Mouse (Mus musculus) heart, postnatal 14 days (tissue): ENCODE measurements around the gene Apobr. TPM values are rescaled to one million over a fixed set of nuclear protein-coding genes. Genes with fewer than 3 reads are reported as not detected.

Source experiments
- DNase-seq, 2 experiments: peaks; one replicate each; pipeline ENCODE4 v3.0.0; 2021 to 2022
- intact Hi-C: fragments of 180-260 bp; cut with DNase I; formaldehyde crosslinking; loops from one replicate; pipeline ENCODE4 v1.15.1; 2025
- total RNA-seq, 2 experiments: library from RNA; stranded (reverse); gene quantifications; 2 replicates each; pipeline ENCODE4 v1.2.3; 2021

The Apobr gene
- total RNA-seq, 2 experiments from 2014 or later: 0.65 to 1.7 TPM

DNA sequence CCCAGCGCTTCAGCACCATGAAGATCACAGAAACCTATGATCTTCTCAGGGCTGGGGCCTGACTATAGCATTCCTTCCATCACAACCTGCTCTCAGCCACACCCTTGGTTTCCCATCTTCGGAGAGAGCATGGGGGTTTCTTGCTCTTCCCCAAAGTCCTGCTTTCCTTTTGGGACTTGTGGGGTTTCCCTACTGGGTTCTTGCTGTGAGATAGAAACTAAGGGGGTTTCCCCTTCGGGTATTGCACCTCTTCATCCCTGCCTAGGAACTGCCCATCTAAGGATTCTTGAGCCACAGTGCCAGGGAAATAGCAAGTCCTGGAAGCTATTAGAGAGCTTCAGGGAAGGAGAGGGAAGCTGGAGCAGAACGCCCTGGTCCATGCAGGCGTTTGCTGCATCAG is 11.1 kb downstream of the Apobr start:
- no peak for DNase-seq
- intact Hi-C loops: no loop called here

- no peak for DNase-seq
Measured at GRCm38 (mm10) chr7:126596414-126596813, 11.7 kb downstream of the Apobr start.

DNA sequence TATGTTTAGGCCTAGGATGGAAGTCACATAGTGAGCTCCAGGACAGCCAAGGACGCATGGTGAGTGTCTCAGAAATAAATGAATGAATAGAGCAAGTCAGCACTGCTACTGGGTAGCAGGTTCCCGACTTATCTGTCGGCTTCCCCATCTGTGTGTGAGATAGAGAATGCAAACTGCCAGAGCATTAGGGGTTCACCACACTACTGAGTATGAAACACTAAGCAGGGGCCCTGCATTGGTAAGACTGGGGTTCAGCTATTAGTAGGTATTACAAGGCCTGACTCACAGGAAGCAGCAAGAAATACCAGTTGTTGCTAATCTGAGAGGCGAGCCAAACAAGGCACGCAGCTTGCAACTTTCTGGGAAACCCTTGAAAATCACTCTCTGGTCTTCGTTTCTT is 14.2 kb downstream of the Apobr start:
- intact Hi-C loops: no loop called here
- no peak for DNase-seq

More at GRCm38 (mm10) chr7:126596414-126596813, 11.7 kb downstream of the Apobr start:
- intact Hi-C loops: no loop called here

GRCm38 (mm10) chr7:126601896-126602295 is 17.2 kb downstream of the Apobr start:
- DNase-seq: no peak
- intact Hi-C loops: no loop called here

- intact Hi-C loops: no loop called here
- no peak for DNase-seq
Measured at GRCm38 (mm10) chr7:126602650-126603049, 17.9 kb downstream of the Apobr start.

- no peak for DNase-seq
- intact Hi-C loops: no loop called here
Measured at GRCm38 (mm10) chr7:126606611-126607010, 21.9 kb downstream of the Apobr start.

DNA sequence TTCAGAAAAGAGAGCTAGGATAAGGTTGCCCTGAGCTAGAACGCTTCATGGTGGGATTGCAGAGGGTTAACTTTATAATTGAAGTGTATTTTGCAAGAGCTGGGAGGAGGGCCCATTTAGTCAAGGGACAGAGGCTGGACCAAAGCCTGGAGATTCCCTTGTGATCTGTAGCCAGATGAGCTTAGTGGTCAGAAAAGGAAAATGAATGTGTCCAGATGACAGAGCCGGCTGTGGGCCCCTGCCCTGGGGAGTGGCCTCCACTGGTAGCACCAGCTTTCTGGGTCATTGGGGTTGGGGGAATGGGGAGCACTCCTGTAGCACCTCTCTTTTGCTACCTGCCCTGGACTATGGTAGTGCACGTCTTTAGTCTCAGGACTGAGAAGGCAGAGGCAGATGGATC is 22.3 kb downstream of the Apobr start:
- intact Hi-C loops: no loop called here
- peak; percentile 61 to 67 for DNase-seq

GRCm38 (mm10) chr7:126607796-126608195 is 23.1 kb downstream of the Apobr start:
- intact Hi-C loops: no loop called here
- no peak for DNase-seq

DNA sequence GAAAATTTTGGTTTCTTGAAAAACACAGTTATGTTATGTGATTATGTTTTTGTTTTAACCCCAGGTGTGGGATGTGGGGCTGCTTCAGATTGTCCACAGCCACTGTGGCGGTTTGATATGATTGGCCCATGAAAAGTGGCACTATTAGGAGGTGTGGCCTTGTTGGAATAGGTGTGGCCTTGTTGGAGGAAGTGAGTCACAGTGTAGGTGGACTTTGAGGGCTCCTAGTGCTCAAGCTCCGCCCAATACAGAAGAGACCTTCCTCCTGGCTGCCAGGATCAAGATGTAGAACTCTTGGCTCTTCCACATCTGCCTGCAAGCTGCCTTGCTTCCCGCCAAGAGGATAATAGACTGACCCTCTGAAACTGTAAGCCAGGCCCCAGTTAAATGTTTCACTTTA is 28.0 kb downstream of the Apobr start:
- DNase-seq: no peak
- intact Hi-C loops: no loop called here

DNA sequence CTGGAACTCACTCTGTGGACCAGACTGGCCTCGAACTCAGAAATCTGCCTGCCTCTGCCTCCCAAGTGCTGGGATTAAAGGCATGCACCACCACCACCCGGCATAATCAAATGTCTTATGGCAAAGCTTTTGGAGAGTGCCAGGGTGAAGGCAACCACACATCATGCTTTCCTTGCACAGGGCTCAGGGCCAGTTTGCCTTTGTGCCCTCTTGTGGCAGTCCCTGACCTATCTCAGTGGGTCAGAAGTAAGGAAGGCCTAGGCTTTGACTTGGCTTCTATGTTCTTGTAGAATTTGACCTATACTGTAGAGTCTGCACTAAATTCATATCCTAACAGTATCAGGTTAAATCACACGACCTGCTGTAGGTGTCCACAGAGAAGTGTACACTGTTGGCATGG is 32.0 kb downstream of the Apobr start:
- intact Hi-C loops: no loop called here

GRCm38 (mm10) chr7:126619559-126620275 is 35.0 kb downstream of the Apobr start:
- no peak for DNase-seq
- intact Hi-C loops: no loop called here

More for the DNA sequence above, 32.0 kb downstream of the Apobr start:
- DNase-seq: no peak

DNA sequence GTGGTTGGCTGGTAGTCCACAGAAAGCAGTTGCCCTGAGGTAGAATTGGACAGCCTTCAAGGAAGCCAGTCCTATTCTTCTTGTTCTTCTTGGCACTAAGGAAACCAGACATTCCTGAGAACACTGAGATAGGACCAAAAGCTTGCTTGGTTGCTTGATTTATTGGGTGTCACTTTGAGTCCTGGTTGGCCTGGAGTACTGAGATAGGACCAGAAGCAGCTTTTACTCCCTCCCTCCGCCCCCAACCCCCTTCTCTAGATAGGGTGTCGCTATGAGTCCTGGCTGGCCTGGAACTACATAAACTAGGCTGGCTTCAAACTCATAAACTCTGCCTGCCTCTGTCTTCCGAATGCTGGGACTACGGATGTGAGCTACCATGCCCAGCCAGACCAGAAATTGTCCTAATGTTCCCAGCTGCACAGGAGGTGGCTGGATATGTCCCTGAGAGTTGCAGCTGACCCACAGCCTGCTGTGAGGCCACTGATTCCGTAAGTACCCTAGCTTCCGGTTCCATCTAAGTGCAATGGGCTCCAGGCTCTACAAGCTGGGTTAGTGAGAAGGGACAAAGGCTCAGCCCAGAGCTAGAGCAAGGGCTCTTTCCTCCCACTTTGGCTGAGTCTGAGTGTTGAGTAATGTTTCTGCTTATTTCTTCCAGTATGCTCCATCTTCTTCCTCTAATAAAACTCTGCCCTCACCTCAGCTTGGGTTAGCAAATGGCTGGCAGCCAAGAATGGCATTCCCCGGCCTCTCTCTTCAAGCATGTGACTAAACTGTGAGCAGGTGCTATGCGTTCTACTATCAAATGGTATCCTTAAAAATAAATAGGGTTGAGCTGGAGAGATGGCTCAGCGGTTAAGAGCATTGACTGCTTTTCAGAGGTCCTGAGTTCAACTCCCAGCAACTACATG is 37.0 kb downstream of the Apobr start:
- intact Hi-C loops: no loop called here
- DNase-seq: no peak

DNA sequence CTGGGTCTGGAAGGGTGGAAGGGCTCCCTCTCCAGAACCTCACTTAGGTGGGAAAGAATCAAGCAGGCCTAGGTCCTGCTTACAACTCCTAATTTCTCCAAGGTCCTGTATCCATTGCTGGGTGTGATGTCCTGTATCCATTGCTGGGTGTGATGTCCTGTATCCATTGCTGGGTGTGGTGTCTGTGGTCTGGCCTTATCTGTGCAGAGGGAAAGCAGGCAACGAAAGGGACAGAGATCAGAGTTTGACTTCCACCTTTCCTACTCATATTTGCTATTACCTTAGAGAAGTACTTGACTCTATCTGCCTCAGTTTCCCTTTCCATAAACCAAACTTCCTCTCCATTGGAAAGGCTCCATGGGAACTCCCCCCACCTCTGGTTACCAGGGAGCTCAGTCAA is 38.6 kb downstream of the Apobr start:
- DNase-seq: no peak
- intact Hi-C loops: no loop called here

- intact Hi-C loops: no loop called here
- DNase-seq: no peak
Measured at GRCm38 (mm10) chr7:126624774-126625173, 40.0 kb downstream of the Apobr start.

DNA sequence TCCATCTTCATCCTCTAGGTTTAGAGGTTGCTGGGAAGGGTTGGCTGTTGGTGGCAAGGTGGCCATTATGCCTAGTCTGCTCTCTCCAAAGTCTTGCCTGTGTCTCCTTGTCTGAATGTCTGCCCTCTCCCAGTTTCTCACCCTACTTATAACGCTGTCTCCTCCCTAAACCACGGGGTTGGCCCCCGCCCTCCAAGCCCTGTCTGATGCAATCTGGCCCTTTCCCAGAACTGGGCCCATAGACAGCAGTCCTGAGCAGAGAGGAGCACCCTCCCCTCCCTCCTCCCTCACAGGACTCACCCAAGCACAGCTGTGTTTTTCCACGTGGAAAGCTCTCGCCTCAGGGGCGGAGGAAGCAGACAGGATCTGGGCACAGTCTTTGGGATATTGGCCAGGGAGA is 40.6 kb downstream of the Apobr start:
- peak; percentile 82 to 83 for DNase-seq
- intact Hi-C loops: no loop called here

GRCm38 (mm10) chr7:126625807-126626600 is 41.3 kb downstream of the Apobr start:
- no peak for DNase-seq
- intact Hi-C loops: no loop called here

GRCm38 (mm10) chr7:126628111-126628510 is 43.4 kb downstream of the Apobr start:
- intact Hi-C loops: no loop called here
- no peak for DNase-seq

DNA sequence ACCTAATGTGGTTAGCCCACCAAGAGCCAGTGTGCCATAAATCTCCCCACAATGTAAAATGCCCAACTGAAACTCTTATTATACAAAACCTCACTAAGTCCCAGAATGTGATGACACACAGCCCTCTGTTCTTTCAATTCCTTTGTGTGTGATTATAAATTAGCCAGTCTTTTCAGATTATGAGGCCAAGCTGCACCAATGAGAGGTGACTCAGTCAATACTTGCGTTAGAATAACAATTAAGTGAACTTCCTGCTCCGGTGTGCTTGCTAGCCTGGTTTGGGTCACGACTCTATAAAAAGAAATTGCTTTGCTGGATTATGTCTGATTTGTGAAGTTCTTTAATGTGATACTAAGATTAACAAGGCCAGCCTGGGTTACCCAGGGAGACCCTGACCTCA is 45.2 kb downstream of the Apobr start:
- DNase-seq: no peak
- intact Hi-C loops: no loop called here

DNA sequence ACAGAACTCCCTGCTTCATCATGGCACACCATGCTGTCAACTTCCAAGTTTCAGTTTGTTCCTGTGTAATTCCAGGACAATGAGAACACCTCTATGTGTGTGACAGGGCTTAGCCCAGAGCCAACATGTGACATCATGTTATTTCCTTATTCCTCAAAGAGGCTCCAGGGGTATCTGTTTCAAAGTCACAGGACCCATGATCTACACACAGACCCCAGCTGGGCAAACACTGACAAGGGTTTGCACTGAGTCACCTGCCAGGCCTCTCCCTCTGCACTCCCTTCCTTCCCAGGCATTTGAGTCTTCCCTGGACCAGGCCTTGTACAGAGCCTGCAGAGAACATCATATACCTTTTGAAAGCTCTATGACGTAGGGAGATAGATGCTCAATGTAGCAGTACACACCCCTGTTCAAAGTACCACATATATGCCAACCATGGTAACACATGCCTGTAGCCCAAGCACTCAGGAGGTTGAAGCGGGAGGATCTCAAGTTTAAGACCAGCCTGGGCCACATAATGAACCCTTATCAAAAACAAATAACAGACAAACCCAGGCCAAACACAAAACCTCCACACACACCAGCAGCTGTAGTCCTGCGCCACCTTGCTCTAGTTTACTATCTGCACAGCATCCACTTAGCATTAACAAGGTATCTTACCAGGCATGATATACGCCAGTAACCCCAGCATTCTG is 46.2 kb downstream of the Apobr start, which contains the start of gene Nupr1:
Gene Nupr1, minus strand, starts transcription at position 38 of the 695 bp plus-strand sequence.
- intact Hi-C loops: no loop called here
- DNase-seq: no peak

DNA sequence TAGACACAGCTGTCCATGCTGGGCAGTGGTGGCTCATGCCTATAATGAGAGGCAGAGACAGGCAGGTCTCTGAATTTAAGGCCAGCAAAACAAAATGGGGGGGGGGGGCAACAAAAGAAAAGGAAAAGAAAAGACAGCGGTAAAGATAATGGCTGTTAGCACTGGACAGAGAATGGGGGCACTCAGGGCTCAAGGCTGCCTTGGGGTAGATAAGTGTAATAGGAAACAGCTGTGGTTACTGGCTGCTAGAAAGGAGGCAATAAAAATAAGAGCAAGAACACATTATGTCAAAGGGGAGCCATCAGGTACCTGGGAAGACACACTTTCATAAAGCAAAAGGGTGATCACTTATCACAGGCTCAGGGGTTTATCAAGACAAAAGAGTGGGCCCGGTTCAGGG is 47.7 kb downstream of the Apobr start:
- intact Hi-C loops: no loop called here
- no peak for DNase-seq
